Mouse (Mus musculus) intestine, embryonic 16.5 days (tissue): ENCODE data around the gene Slco4c1. TPM values are rescaled to one million over a fixed set of nuclear protein-coding genes. Genes with fewer than 3 reads are reported as not detected.

Source experiments
- ATAC-seq: fragments of 200-750 bp; cut with Nextera tagmentation; 2 replicates; pipeline ENCODE4 v1.8.0; 2017; ENCODE audit warnings: moderate TSS enrichment, moderate library complexity
- H3K27ac ChIP-seq: fragments of 300-500 bp; sonication (generic); 2 replicates; pipeline ENCODE4 v1.5.1; 2014; ENCODE audit warnings: mild to moderate bottlenecking, low read length
- H3K27me3 ChIP-seq: fragments of 300-500 bp; sonication (generic); replicated peaks from 2 replicates; pipeline ENCODE4 v1.6.1; 2014; ENCODE audit warnings: low read length, control low read depth, mixed read lengths; ENCODE audit not compliant: control insufficient read depth, insufficient read depth
- H3K36me3 ChIP-seq: fragments of 300-500 bp; sonication (generic); 2 replicates; pipeline ENCODE4 v1.6.1; 2014; ENCODE audit warnings: low read length, control low read depth; ENCODE audit not compliant: control insufficient read depth, insufficient read depth
- H3K4me1 ChIP-seq: fragments of 300-500 bp; sonication (generic); 2 replicates; pipeline ENCODE4 v1.6.1; 2014; ENCODE audit warnings: low read length, control low read depth, mixed read lengths; ENCODE audit not compliant: control insufficient read depth, insufficient read depth
- H3K4me2 ChIP-seq: fragments of 300-500 bp; sonication (generic); 2 replicates; pipeline ENCODE4 v1.6.1; 2014; ENCODE audit warnings: low read depth, low read length, control low read depth
- H3K4me3 ChIP-seq: fragments of 300-500 bp; sonication (generic); 2 replicates; pipeline ENCODE4 v1.5.1; 2014; ENCODE audit warnings: mild to moderate bottlenecking, low read length
- H3K9ac ChIP-seq: fragments of 300-500 bp; sonication (generic); 2 replicates; pipeline ENCODE4 v1.6.1; 2014; ENCODE audit warnings: low read depth, low read length
- H3K9me3 ChIP-seq: fragments of 300-500 bp; sonication (generic); 2 replicates; pipeline ENCODE4 v1.6.1; 2016; ENCODE audit warnings: low read length, control low read depth; ENCODE audit not compliant: control insufficient read depth
- WGBS: fragments of 180-500 bp; shearing (Covaris S2); extraction: QIAGEN DNeasy Blood & Tissue Kit; methylation state at CpG from one replicate; pipeline ENCODE4 v1.1.7; 2014; 5-methylcytosine and 5-hydroxymethylcytosine counted together
- polyA plus RNA-seq: library from polyadenylated mRNA; unstranded; fragments of >200 nt; fragmentation: Nextera tagmentation; extraction: Ambion mirVana; gene quantifications from 2 replicates; pipeline ENCODE4 v1.2.1, GENCODE M21; 2015

The Slco4c1 gene
- polyA plus RNA-seq, 1 experiment from 2014 or later: 0.02 TPM

DNA sequence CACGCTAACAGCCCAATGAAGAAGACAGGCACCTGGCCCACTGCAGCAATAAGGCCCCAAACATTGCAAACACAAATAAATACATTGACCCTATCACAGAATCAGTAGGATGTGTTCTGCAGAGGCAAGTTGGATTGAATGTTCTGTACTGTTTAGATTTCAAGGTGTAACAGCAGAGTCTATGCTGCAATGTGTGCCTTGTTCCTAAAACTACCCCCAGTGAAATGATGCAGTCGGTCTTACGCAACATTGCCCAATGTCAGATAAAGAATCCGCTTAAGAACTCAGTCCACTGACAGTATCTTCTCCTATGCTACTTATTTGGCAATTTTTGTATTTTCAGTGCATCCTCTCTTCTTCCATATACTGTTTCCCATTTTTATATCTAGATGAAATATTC, 6.0 kb downstream of the Slco4c1 start:
- H3K4me3 ChIP-seq: no peak overlapping the region
- 94% methylated on average over 4 of the region's 4 CpGs for WGBS
- H3K36me3 ChIP-seq: no peaks in the 10 kb centered on the region
- no peak overlapping the region for H3K27ac ChIP-seq
- no peaks in the 10 kb centered on the region for H3K9me3 ChIP-seq
- no peak overlapping the region for H3K4me2 ChIP-seq
- no peak overlapping the region for H3K9ac ChIP-seq
- no peaks in the 10 kb centered on the region for H3K27me3 ChIP-seq
- no peak for ATAC-seq
- no peaks in the 10 kb centered on the region for H3K4me1 ChIP-seq

DNA sequence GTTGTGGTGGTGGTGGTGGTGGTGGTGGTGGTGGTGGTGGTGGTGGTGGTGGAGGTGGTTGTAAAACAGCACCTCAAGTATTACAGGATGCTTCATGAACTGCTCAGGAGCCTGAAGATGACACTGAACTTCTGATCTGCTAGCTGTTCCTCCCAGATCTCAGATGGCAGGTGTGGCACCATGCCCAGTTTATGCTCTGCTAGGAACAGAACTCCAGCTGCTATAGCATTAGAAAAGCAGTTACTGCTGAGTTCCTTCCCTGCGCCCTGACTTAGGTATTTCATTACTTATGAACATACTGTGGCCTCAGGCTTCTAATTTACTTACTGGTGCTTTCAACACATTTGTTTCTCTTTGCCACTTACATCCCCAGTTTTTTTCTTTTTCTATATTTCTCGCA, 7.9 kb downstream of the Slco4c1 start:
- no peak for ATAC-seq
- H3K27ac ChIP-seq: no peak overlapping the region
- WGBS: 75% methylated on average over 2 of the region's 2 CpGs
- H3K9me3 ChIP-seq: no peaks in the 10 kb centered on the region
- no peaks in the 10 kb centered on the region for H3K36me3 ChIP-seq
- H3K9ac ChIP-seq: no peak overlapping the region
- no peak overlapping the region for H3K4me2 ChIP-seq
- no peak overlapping the region for H3K4me3 ChIP-seq
- no peaks in the 10 kb centered on the region for H3K27me3 ChIP-seq
- H3K4me1 ChIP-seq: no peaks in the 10 kb centered on the region

DNA sequence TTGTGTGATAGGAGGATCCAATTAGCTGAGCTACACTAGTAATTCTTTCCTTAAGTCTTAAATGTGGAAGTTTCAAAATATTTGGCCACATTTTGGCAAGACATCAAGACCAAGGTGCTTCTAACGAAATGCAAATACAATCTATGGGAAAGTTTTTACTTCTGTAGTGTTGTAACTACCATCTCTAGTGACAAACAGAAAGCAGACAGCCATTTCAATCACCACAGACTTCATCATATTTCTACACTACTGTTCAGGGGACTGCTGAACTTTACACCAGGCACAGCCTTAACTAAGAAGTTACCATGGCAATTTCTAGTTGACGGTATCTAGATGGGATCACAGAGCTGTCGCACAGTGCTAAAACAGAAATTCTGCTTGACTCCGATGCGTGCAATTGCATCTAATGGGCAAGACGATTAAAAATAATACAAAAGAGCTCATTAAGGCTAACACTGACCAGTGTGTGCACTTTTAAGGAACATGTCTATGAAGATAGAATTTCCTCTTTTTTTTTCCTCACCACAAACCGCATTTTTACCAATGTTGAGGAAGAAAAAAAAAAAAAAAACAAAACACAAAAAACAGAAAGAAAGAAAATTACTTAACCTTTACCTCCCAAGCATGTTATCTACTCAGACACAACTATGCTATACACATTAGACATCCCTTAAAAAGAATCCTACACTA, 11.8 kb downstream of the Slco4c1 start:
- WGBS: 87% methylated on average over 7 of the region's 7 CpGs
- no peak for ATAC-seq
- Histone ChIP-seq H3K36me3 (no peaks in the 10 kb centered on the region), H3K4me1 (no peaks in the 10 kb centered on the region), H3K4me3 (no peak overlapping the region), H3K4me2 (no peak overlapping the region), H3K9me3 (no peaks in the 10 kb centered on the region), H3K27me3 (no peaks in the 10 kb centered on the region), H3K9ac (no peak overlapping the region), H3K27ac (no peak overlapping the region)

- no peaks in the 10 kb centered on the region for H3K27me3 ChIP-seq
- no peaks in the 10 kb centered on the region for H3K9me3 ChIP-seq
- H3K9ac ChIP-seq: no peak overlapping the region
- H3K27ac ChIP-seq: no peak overlapping the region
- WGBS: 83% methylated on average over 4 of the region's 4 CpGs
- H3K4me1 ChIP-seq: no peaks in the 10 kb centered on the region
- no peak overlapping the region for H3K4me2 ChIP-seq
- ATAC-seq: no peak
- H3K4me3 ChIP-seq: no peak overlapping the region
- H3K36me3 ChIP-seq: no peaks in the 10 kb centered on the region
Observed at GRCm38 (mm10) chr1:96853541-96853940, 18.4 kb downstream of the Slco4c1 start.

- Histone ChIP-seq H3K27me3 (no peaks in the 10 kb centered on the region), H3K9me3 (no peaks in the 10 kb centered on the region), H3K27ac (no peak overlapping the region), H3K4me3 (no peak overlapping the region), H3K4me1 (no peaks in the 10 kb centered on the region), H3K4me2 (no peak overlapping the region), H3K36me3 (no peaks in the 10 kb centered on the region), H3K9ac (no peak overlapping the region)
- ATAC-seq: no peak
- WGBS: 61% methylated on average over 4 of the region's 4 CpGs
Observed at GRCm38 (mm10) chr1:96849101-96849500, 22.9 kb downstream of the Slco4c1 start.

GRCm38 (mm10) chr1:96848606-96849005, 23.4 kb downstream of the Slco4c1 start:
- no peak for ATAC-seq
- Histone ChIP-seq H3K4me1 (no peaks in the 10 kb centered on the region), H3K4me2 (no peak overlapping the region), H3K27ac (no peak overlapping the region), H3K9ac (no peak overlapping the region), H3K4me3 (no peak overlapping the region), H3K36me3 (no peaks in the 10 kb centered on the region), H3K27me3 (no peaks in the 10 kb centered on the region), H3K9me3 (no peaks in the 10 kb centered on the region)
- WGBS: 53% methylated on average over 2 of the region's 2 CpGs

DNA sequence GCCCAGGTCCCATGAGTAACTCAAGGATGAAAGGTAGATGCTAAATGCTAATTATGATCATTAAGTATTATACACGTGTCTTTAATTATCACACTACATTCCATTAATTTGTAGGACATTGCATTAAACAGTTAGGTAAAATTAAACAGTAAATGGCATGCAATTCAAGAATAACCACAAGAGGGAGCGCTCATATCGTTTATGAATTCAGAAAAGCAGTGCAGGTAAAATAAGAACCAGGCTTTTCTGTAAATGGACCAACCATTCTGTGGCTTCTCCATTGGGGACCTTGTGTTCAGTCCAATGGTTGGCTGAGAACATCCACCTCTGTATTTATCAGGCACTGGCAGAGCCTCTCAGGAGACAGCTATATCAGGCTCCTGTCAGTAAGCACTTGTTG, 25.2 kb downstream of the Slco4c1 start:
- Histone ChIP-seq H3K27me3 (no peaks in the 10 kb centered on the region), H3K9me3 (no peaks in the 10 kb centered on the region), H3K4me1 (no peaks in the 10 kb centered on the region), H3K9ac (no peak overlapping the region), H3K4me2 (no peak overlapping the region), H3K36me3 (no peaks in the 10 kb centered on the region), H3K27ac (no peak overlapping the region), H3K4me3 (no peak overlapping the region)
- 4% methylated on average over 3 of the region's 3 CpGs for WGBS
- ATAC-seq: no peak

- Histone ChIP-seq H3K36me3 (no peaks in the 10 kb centered on the region), H3K4me1 (no peaks in the 10 kb centered on the region), H3K27ac (no peak overlapping the region), H3K27me3 (no peaks in the 10 kb centered on the region), H3K4me2 (no peak overlapping the region), H3K9ac (no peak overlapping the region), H3K9me3 (no peaks in the 10 kb centered on the region), H3K4me3 (no peak overlapping the region)
- ATAC-seq: peak; percentile 66
- 24% methylated on average over 2 of the region's 2 CpGs for WGBS
Observed at GRCm38 (mm10) chr1:96805287-96805727, 66.7 kb downstream of the Slco4c1 start.

DNA sequence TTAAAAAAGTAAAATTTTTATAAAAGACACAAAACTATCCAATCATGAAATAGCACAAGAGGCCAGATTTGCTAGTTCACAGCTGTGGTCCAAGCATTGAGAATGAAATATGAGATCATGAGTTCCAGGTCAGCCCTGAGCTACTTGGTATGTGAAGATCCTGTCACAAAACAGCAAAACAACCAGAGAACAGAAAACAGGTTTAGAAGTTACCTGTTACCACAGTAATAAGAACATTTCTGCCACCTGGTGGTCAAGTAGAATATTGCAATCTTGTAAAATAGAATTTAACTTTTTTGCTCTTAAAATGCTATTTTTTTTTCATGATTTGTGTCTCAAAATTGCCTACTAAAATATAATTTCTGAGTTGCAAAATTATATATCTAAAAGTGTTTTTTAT, 70.4 kb downstream of the Slco4c1 start:
- H3K9ac ChIP-seq: no peak overlapping the region
- H3K27ac ChIP-seq: no peak overlapping the region
- no peak overlapping the region for H3K4me3 ChIP-seq
- no peaks in the 10 kb centered on the region for H3K36me3 ChIP-seq
- ATAC-seq: no peak
- H3K4me1 ChIP-seq: no peaks in the 10 kb centered on the region
- H3K4me2 ChIP-seq: no peak overlapping the region
- H3K27me3 ChIP-seq: no peaks in the 10 kb centered on the region
- H3K9me3 ChIP-seq: no peaks in the 10 kb centered on the region

GRCm38 (mm10) chr1:96794690-96795089, 77.3 kb downstream of the Slco4c1 start:
- 63% methylated on average over 4 of the region's 4 CpGs for WGBS
- H3K27me3 ChIP-seq: no peaks in the 10 kb centered on the region
- no peaks in the 10 kb centered on the region for H3K9me3 ChIP-seq
- no peaks in the 10 kb centered on the region for H3K36me3 ChIP-seq
- no peak overlapping the region for H3K4me3 ChIP-seq
- H3K27ac ChIP-seq: no peak overlapping the region
- H3K9ac ChIP-seq: no peak overlapping the region
- no peaks in the 10 kb centered on the region for H3K4me1 ChIP-seq
- no peak for ATAC-seq
- no peak overlapping the region for H3K4me2 ChIP-seq
